Mouse (Mus musculus) embryonic facial prominence, embryonic 15.5 days (tissue): ENCODE data around the gene Sema4f. TPM values are rescaled to one million over a fixed set of nuclear protein-coding genes. Genes with fewer than 3 reads are reported as not detected.
A peak's percentile ranks its signal among the peaks of the same experiment; 100 is the strongest.

Source experiments
- ATAC-seq: fragments of 200-750 bp; cut with Nextera tagmentation; 2 replicates; pipeline ENCODE4 v1.8.0; 2017; ENCODE audit warnings: low read depth, moderate TSS enrichment; ENCODE audit not compliant: insufficient number of reproducible peaks, low FRiP score, low TSS enrichment
- H3K27ac ChIP-seq: fragments of 300-500 bp; sonication (generic); replicated peaks from 2 replicates; pipeline ENCODE4 v1.5.1; 2015; ENCODE audit warnings: mild to moderate bottlenecking, inconsistent platforms
- H3K27me3 ChIP-seq: fragments of 300-500 bp; sonication (generic); 2 replicates; pipeline ENCODE4 v1.6.1; 2015; ENCODE audit warnings: inconsistent platforms
- H3K36me3 ChIP-seq: fragments of 300-500 bp; sonication (generic); 2 replicates; pipeline ENCODE4 v1.6.1; 2015; ENCODE audit warnings: mild to moderate bottlenecking, inconsistent platforms
- H3K4me1 ChIP-seq: fragments of 300-500 bp; sonication (generic); 2 replicates; pipeline ENCODE4 v1.6.1; 2015; ENCODE audit warnings: inconsistent platforms
- H3K4me2 ChIP-seq: fragments of 300-500 bp; sonication (generic); replicated peaks from 2 replicates; pipeline ENCODE4 v1.6.1; 2015; ENCODE audit warnings: mild to moderate bottlenecking, inconsistent platforms
- H3K4me3 ChIP-seq: fragments of 300-500 bp; sonication (generic); replicated peaks from 2 replicates; pipeline ENCODE4 v1.5.1; 2015; ENCODE audit warnings: mild to moderate bottlenecking, inconsistent platforms
- H3K9ac ChIP-seq: fragments of 300-500 bp; sonication (generic); 2 replicates; pipeline ENCODE4 v1.6.1; 2015; ENCODE audit warnings: inconsistent platforms
- H3K9me3 ChIP-seq: fragments of 300-500 bp; sonication (generic); replicated peaks from 2 replicates; pipeline ENCODE4 v1.6.1; 2016; ENCODE audit warnings: inconsistent platforms
- WGBS: fragments of 180-500 bp; shearing (Covaris S2); methylation state at CpG from one replicate; pipeline ENCODE4 v1.1.7; 2015; 5-methylcytosine and 5-hydroxymethylcytosine counted together
- polyA plus RNA-seq: library from polyadenylated mRNA; unstranded; fragments of >200 nt; fragmentation: Nextera tagmentation; extraction: Ambion mirVana; gene quantifications from 2 replicates; pipeline ENCODE4 v1.2.1, GENCODE M21; 2015

The Sema4f gene
- polyA plus RNA-seq, 1 experiment from 2014 or later = 2.3 TPM

GRCm38 (mm10) chr6:82913336-82914247, 26.0 kb downstream of the Sema4f start:
- Histone ChIP-seq H3K27me3 (no peaks in the 10 kb centered on the region), H3K4me3 (no peak overlapping the region), H3K27ac (no peak overlapping the region), H3K36me3 (no peaks in the 10 kb centered on the region), H3K9me3 (no peaks in the 10 kb centered on the region), H3K4me1 (peaks cover 2% of the 10 kb centered on the region; the same call in 1 of the 2 replicates), H3K9ac (no peak overlapping the region), H3K4me2 (no peak overlapping the region)
- ATAC-seq = no peak
- WGBS = 75% methylated on average over 28 of the region's 28 CpGs

- no peak overlapping the region for H3K9ac ChIP-seq
- no peaks in the 10 kb centered on the region for H3K4me1 ChIP-seq
- no peaks in the 10 kb centered on the region for H3K36me3 ChIP-seq
- WGBS = 82% methylated on average over 5 of the region's 5 CpGs
- no peak overlapping the region for H3K27ac ChIP-seq
- H3K27me3 ChIP-seq = no peaks in the 10 kb centered on the region
- H3K4me2 ChIP-seq = no peak overlapping the region
- no peaks in the 10 kb centered on the region for H3K9me3 ChIP-seq
- ATAC-seq = no peak
- no peak overlapping the region for H3K4me3 ChIP-seq
Observed at GRCm38 (mm10) chr6:82911303-82911702, 28.3 kb downstream of the Sema4f start.

- no peak overlapping the region for H3K9ac ChIP-seq
- 46% methylated on average over 14 of the region's 14 CpGs for WGBS
- no peak overlapping the region for H3K27ac ChIP-seq
- H3K27me3 ChIP-seq = no peaks in the 10 kb centered on the region
- no peak overlapping the region for H3K4me3 ChIP-seq
- H3K36me3 ChIP-seq = no peaks in the 10 kb centered on the region
- 0 out of 2 replicates have a peak, but pooled peaks have one; percentile 27 for ATAC-seq
- no peaks in the 10 kb centered on the region for H3K9me3 ChIP-seq
- no peaks in the 10 kb centered on the region for H3K4me1 ChIP-seq
- H3K4me2 ChIP-seq = no peak overlapping the region
Observed at GRCm38 (mm10) chr6:82909136-82909855, 30.3 kb downstream of the Sema4f start.

- Histone ChIP-seq H3K36me3 (no peaks in the 10 kb centered on the region), H3K27ac (no peak overlapping the region), H3K9ac (no peak overlapping the region), H3K4me2 (no peak overlapping the region), H3K27me3 (no peaks in the 10 kb centered on the region), H3K4me1 (no peaks in the 10 kb centered on the region), H3K9me3 (no peaks in the 10 kb centered on the region), H3K4me3 (no peak overlapping the region)
- ATAC-seq = no peak
- WGBS = 69% methylated on average over 8 of the region's 8 CpGs
Observed at GRCm38 (mm10) chr6:82908034-82908433, 31.5 kb downstream of the Sema4f start.

GRCm38 (mm10) chr6:82906985-82907384, 32.6 kb downstream of the Sema4f start:
- Histone ChIP-seq H3K9me3 (no peaks in the 10 kb centered on the region), H3K36me3 (no peaks in the 10 kb centered on the region), H3K4me2 (no peak overlapping the region), H3K4me1 (no peaks in the 10 kb centered on the region), H3K9ac (no peak overlapping the region), H3K27ac (no peak overlapping the region), H3K27me3 (no peaks in the 10 kb centered on the region), H3K4me3 (no peak overlapping the region)
- ATAC-seq = no peak
- WGBS = 86% methylated on average over 3 of the region's 3 CpGs

- H3K9me3 ChIP-seq = no peaks in the 10 kb centered on the region
- ATAC-seq = no peak
- H3K9ac ChIP-seq = no peak overlapping the region
- H3K27me3 ChIP-seq = no peaks in the 10 kb centered on the region
- no peak overlapping the region for H3K4me2 ChIP-seq
- WGBS = 78% methylated on average over 8 of the region's 8 CpGs
- H3K36me3 ChIP-seq = no peaks in the 10 kb centered on the region
- no peaks in the 10 kb centered on the region for H3K4me1 ChIP-seq
- H3K4me3 ChIP-seq = no peak overlapping the region
- no peak overlapping the region for H3K27ac ChIP-seq
Observed at GRCm38 (mm10) chr6:82902559-82902958, 37.0 kb downstream of the Sema4f start.

GRCm38 (mm10) chr6:82898745-82899144, 40.8 kb downstream of the Sema4f start:
- H3K36me3 ChIP-seq = no peaks in the 10 kb centered on the region
- H3K27me3 ChIP-seq = no peaks in the 10 kb centered on the region
- H3K4me2 ChIP-seq = no peak overlapping the region
- no peaks in the 10 kb centered on the region for H3K4me1 ChIP-seq
- no peak overlapping the region for H3K9ac ChIP-seq
- 48% methylated on average over 4 of the region's 4 CpGs for WGBS
- no peak overlapping the region for H3K27ac ChIP-seq
- no peak for ATAC-seq
- H3K4me3 ChIP-seq = no peak overlapping the region
- H3K9me3 ChIP-seq = no peaks in the 10 kb centered on the region

- no peak overlapping the region for H3K4me2 ChIP-seq
- H3K4me3 ChIP-seq = no peak overlapping the region
- H3K9me3 ChIP-seq = no peaks in the 10 kb centered on the region
- H3K27ac ChIP-seq = no peak overlapping the region
- no peak for ATAC-seq
- H3K4me1 ChIP-seq = no peaks in the 10 kb centered on the region
- WGBS = 79% methylated on average over 4 of the region's 4 CpGs
- H3K9ac ChIP-seq = no peak overlapping the region
- H3K27me3 ChIP-seq = no peaks in the 10 kb centered on the region
- no peaks in the 10 kb centered on the region for H3K36me3 ChIP-seq
Observed at GRCm38 (mm10) chr6:82898227-82898626, 41.3 kb downstream of the Sema4f start.

- 52% methylated on average over 3 of the region's 3 CpGs for WGBS
- no peaks in the 10 kb centered on the region for H3K9me3 ChIP-seq
- ATAC-seq = no peak
- no peak overlapping the region for H3K4me2 ChIP-seq
- no peaks in the 10 kb centered on the region for H3K4me1 ChIP-seq
- no peak overlapping the region for H3K27ac ChIP-seq
- no peaks in the 10 kb centered on the region for H3K36me3 ChIP-seq
- H3K9ac ChIP-seq = no peak overlapping the region
- no peaks in the 10 kb centered on the region for H3K27me3 ChIP-seq
- no peak overlapping the region for H3K4me3 ChIP-seq
Observed at GRCm38 (mm10) chr6:82897311-82897710, 42.3 kb downstream of the Sema4f start.

- no peaks in the 10 kb centered on the region for H3K36me3 ChIP-seq
- H3K27ac ChIP-seq = no peak overlapping the region
- 71% methylated on average over 3 of the region's 3 CpGs for WGBS
- H3K27me3 ChIP-seq = no peaks in the 10 kb centered on the region
- H3K4me1 ChIP-seq = no peaks in the 10 kb centered on the region
- no peak overlapping the region for H3K4me3 ChIP-seq
- no peak for ATAC-seq
- H3K4me2 ChIP-seq = no peak overlapping the region
- H3K9ac ChIP-seq = no peak overlapping the region
- H3K9me3 ChIP-seq = no peaks in the 10 kb centered on the region
Observed at GRCm38 (mm10) chr6:82893415-82893814, 46.2 kb downstream of the Sema4f start.

GRCm38 (mm10) chr6:82892540-82892939, 47.0 kb downstream of the Sema4f start:
- no peaks in the 10 kb centered on the region for H3K4me1 ChIP-seq
- WGBS = 82% methylated on average over 2 of the region's 2 CpGs

More at GRCm38 (mm10) chr6:82892540-82892939, 47.0 kb downstream of the Sema4f start:
- no peak for ATAC-seq
- no peaks in the 10 kb centered on the region for H3K9me3 ChIP-seq
- no peak overlapping the region for H3K4me3 ChIP-seq
- no peaks in the 10 kb centered on the region for H3K36me3 ChIP-seq
- no peak overlapping the region for H3K27ac ChIP-seq
- H3K27me3 ChIP-seq = no peaks in the 10 kb centered on the region
- no peak overlapping the region for H3K4me2 ChIP-seq
- no peak overlapping the region for H3K9ac ChIP-seq
